Mouse (Mus musculus) forebrain, postnatal 0 days (tissue): ENCODE measurements around the gene Kcnt1. TPM values are rescaled to one million over a fixed set of nuclear protein-coding genes. Genes with fewer than 3 reads are reported as not detected.

Source experiments
- ATAC-seq: fragments of 200-750 bp; cut with Nextera tagmentation; 2 replicates; pipeline ENCODE4 v1.8.0; 2017; ENCODE audit warnings: mild to moderate bottlenecking, moderate library complexity
- DNase-seq: peaks from one replicate; pipeline ENCODE4 v3.0.0-alpha.2; 2015
- H3K27ac ChIP-seq: fragments of 300-500 bp; sonication (generic); 2 replicates; pipeline ENCODE4 v1.5.1; 2014; ENCODE audit warnings: low read depth, mild to moderate bottlenecking, antibody characterized with exemption, low read length, moderate library complexity, mixed read lengths
- H3K27me3 ChIP-seq: fragments of 300-500 bp; sonication (generic); 2 replicates; pipeline ENCODE4 v1.6.1; 2014; ENCODE audit warnings: mild to moderate bottlenecking, low read length, mixed read lengths; ENCODE audit not compliant: insufficient read depth
- H3K36me3 ChIP-seq: fragments of 300-500 bp; sonication (generic); 2 replicates; pipeline ENCODE4 v1.6.1; 2014; ENCODE audit warnings: mild to moderate bottlenecking, moderate library complexity; ENCODE audit not compliant: insufficient read depth
- H3K4me1 ChIP-seq: fragments of 300-500 bp; sonication (generic); 2 replicates; pipeline ENCODE4 v1.6.1; 2014; ENCODE audit warnings: antibody characterized with exemption; ENCODE audit not compliant: insufficient read depth
- H3K4me2 ChIP-seq: fragments of 300-500 bp; sonication (generic); 2 replicates; pipeline ENCODE4 v1.6.1; 2014; ENCODE audit warnings: low read depth, mild to moderate bottlenecking, moderate library complexity
- H3K4me3 ChIP-seq: fragments of 300-500 bp; sonication (generic); 2 replicates; pipeline ENCODE4 v1.5.1; 2014; ENCODE audit warnings: low read depth, low read length, mixed read lengths
- H3K9ac ChIP-seq: fragments of 300-500 bp; sonication (generic); 2 replicates; pipeline ENCODE4 v1.6.1; 2014; ENCODE audit warnings: mild to moderate bottlenecking
- H3K9me3 ChIP-seq: fragments of 300-500 bp; sonication (generic); 2 replicates; pipeline ENCODE4 v1.6.1; 2016; ENCODE audit warnings: low read length
- CTCF ChIP-seq: sonication (generic); IDR thresholded peaks from 2 replicates; pipeline ENCODE4 v1.5.1; 2016; ENCODE audit warnings: antibody characterized with exemption, control low read depth, low read depth
- WGBS: fragments of 180-500 bp; shearing (Covaris S2); extraction: QIAGEN DNeasy Blood & Tissue Kit; methylation state at CpG from one replicate; pipeline ENCODE4 v1.1.7; 2014; 5-methylcytosine and 5-hydroxymethylcytosine counted together
- polyA plus RNA-seq: library from polyadenylated mRNA; unstranded; fragments of >200 nt; fragmentation: Nextera tagmentation; extraction: Ambion mirVana; gene quantifications from 2 replicates; pipeline ENCODE4 v1.2.1, GENCODE M21; 2015
- total RNA-seq: library from RNA; depleted of rRNA; stranded (reverse); fragments of >200 nt; gene quantifications from 2 replicates; pipeline ENCODE4 v1.2.3, GENCODE M21; 2014; rRNA removed

Gene Kcnt1
- total and polyA plus RNA-seq, 2 experiments from 2014 or later = 11.2 to 35.6 TPM

GRCm38 (mm10) chr2:25947950-25948349, 84.4 kb downstream of the Kcnt1 start:
- H3K36me3 ChIP-seq = peaks cover 53% of the 10 kb centered on the region
- no peak for ATAC-seq

GRCm38 (mm10) chr2:25949291-25949690, 85.8 kb downstream of the Kcnt1 start:
- Histone ChIP-seq H3K9ac (no peak overlapping the region), H3K4me3 (no peak overlapping the region), H3K27me3 (no peaks in the 10 kb centered on the region), H3K36me3 (peaks cover 50% of the 10 kb centered on the region), H3K9me3 (no peaks in the 10 kb centered on the region), H3K4me2 (no peak overlapping the region), H3K27ac (no peak overlapping the region), H3K4me1 (no peaks in the 10 kb centered on the region)
- ATAC-seq (no peak), DNase-seq (no peak)
- WGBS = 94% methylated on average over 3 of the region's 3 CpGs
- no peak for TF ChIP-seq CTCF

More at GRCm38 (mm10) chr2:25947950-25948349, 84.4 kb downstream of the Kcnt1 start:
- DNase-seq = no peak
- peak; percentile 37 for TF ChIP-seq CTCF
- Histone ChIP-seq H3K9me3 (no peaks in the 10 kb centered on the region), H3K27ac (no peak overlapping the region), H3K9ac (no peak overlapping the region), H3K4me2 (no peak overlapping the region), H3K27me3 (no peaks in the 10 kb centered on the region), H3K4me3 (no peak overlapping the region), H3K4me1 (no peaks in the 10 kb centered on the region)
- whole genome bisulfite sequencing = 81% methylated on average over 3 of the region's 3 CpGs

Other genes starting within 250 kb of the Kcnt1 start
- not detected in 2 replicates for gene Ccdc183, start 246.1 kb upstream of the Kcnt1 start, total RNA-seq
- 0.36 TPM in 2 replicates for gene Ccdc183, start 246.1 kb upstream of the Kcnt1 start, polyA plus RNA-seq
- gene Tmem141, start 241.7 kb upstream of the Kcnt1 start, total RNA-seq = 39.4 and 49.5 TPM in 2 replicates
- 41.9 and 42.7 TPM in 2 replicates for gene Tmem141, start 241.7 kb upstream of the Kcnt1 start, polyA plus RNA-seq
- gene Fcna, start 235.7 kb upstream of the Kcnt1 start, total RNA-seq = 3.3 and 4.7 TPM in 2 replicates
- gene Fcna, start 235.7 kb upstream of the Kcnt1 start, polyA plus RNA-seq = 5.2 and 6.7 TPM in 2 replicates
- gene Lcn8, start 210.6 kb upstream of the Kcnt1 start, total RNA-seq = not detected in 2 replicates
- gene Lcn8, start 210.6 kb upstream of the Kcnt1 start, polyA plus RNA-seq = not detected in 2 replicates
- not detected in 2 replicates for gene Lcn5, start 205.8 kb upstream of the Kcnt1 start, total RNA-seq
- not detected in 2 replicates for gene Lcn5, start 205.8 kb upstream of the Kcnt1 start, polyA plus RNA-seq
- gene Lcn6, start 186.9 kb upstream of the Kcnt1 start, total RNA-seq = not detected in 2 replicates
- gene Lcn6, start 186.9 kb upstream of the Kcnt1 start, polyA plus RNA-seq = not detected in 2 replicates
- gene Lcn10, start 181.0 kb upstream of the Kcnt1 start, total RNA-seq = not detected in 2 replicates
- not detected in 2 replicates for gene Lcn10, start 181.0 kb upstream of the Kcnt1 start, polyA plus RNA-seq
- not detected in 2 replicates for gene Obp2a, start 163.7 kb upstream of the Kcnt1 start, total RNA-seq
- not detected in 2 replicates for gene Obp2a, start 163.7 kb upstream of the Kcnt1 start, polyA plus RNA-seq
- gene Bmyc, start 157.0 kb upstream of the Kcnt1 start, total RNA-seq = 43.4 and 50.5 TPM in 2 replicates
- gene Bmyc, start 157.0 kb upstream of the Kcnt1 start, polyA plus RNA-seq = 194 and 195 TPM in 2 replicates
- gene Obp2b, start 126.7 kb upstream of the Kcnt1 start, total RNA-seq = not detected in 2 replicates
- not detected in 2 replicates for gene Obp2b, start 126.7 kb upstream of the Kcnt1 start, polyA plus RNA-seq
- gene Lcn3, start 98.2 kb upstream of the Kcnt1 start, total RNA-seq = not detected in 2 replicates
- not detected in 2 replicates for gene Lcn3, start 98.2 kb upstream of the Kcnt1 start, polyA plus RNA-seq
- gene Lcn11, start 86.7 kb upstream of the Kcnt1 start, total RNA-seq = not detected in 2 replicates
- not detected in 2 replicates for gene Lcn11, start 86.7 kb upstream of the Kcnt1 start, polyA plus RNA-seq
- gene Gm13539, start 81.5 kb upstream of the Kcnt1 start, total RNA-seq = not detected in 2 replicates
- not detected in 2 replicates for gene Gm13539, start 81.5 kb upstream of the Kcnt1 start, polyA plus RNA-seq
- gene Glt6d1, start 47.9 kb upstream of the Kcnt1 start, total RNA-seq = not detected in 2 replicates
- not detected in 2 replicates for gene Glt6d1, start 47.9 kb upstream of the Kcnt1 start, polyA plus RNA-seq
- not detected in 2 replicates for gene Lcn9, start 40.6 kb upstream of the Kcnt1 start, total RNA-seq
- gene Lcn9, start 40.6 kb upstream of the Kcnt1 start, polyA plus RNA-seq = not detected in 2 replicates
- gene Sohlh1, start 16.5 kb upstream of the Kcnt1 start, total RNA-seq = not detected in 2 replicates
- not detected in 2 replicates for gene Sohlh1, start 16.5 kb upstream of the Kcnt1 start, polyA plus RNA-seq
- 132 and 140 TPM in 2 replicates for gene Camsap1, start 119.5 kb downstream of the Kcnt1 start, total RNA-seq
- gene Camsap1, start 119.5 kb downstream of the Kcnt1 start, polyA plus RNA-seq = 50.4 and 60.0 TPM in 2 replicates
- 121 and 126 TPM in 2 replicates for gene Ubac1, start 158.0 kb downstream of the Kcnt1 start, total RNA-seq
- gene Ubac1, start 158.0 kb downstream of the Kcnt1 start, polyA plus RNA-seq = 139 and 150 TPM in 2 replicates